Mouse (Mus musculus): ENCODE data around the gene Tub.

The Tub gene

GRCm38 (mm10) chr7:109031331-109031730 is 81.2 kb downstream of the Tub start:
- no peak for DNase-seq

GRCm38 (mm10) chr7:109032054-109032453 is 81.9 kb downstream of the Tub start:
- DNase-seq: no peak

GRCm38 (mm10) chr7:109038121-109038735 is 88.1 kb downstream of the Tub start:
- DNase-seq: no peak

- DNase-seq: no peak
These were observed 88.8 kb downstream of the Tub start for GRCm38 (mm10) chr7:109038987-109039386.

GRCm38 (mm10) chr7:109039445-109039844 is 89.3 kb downstream of the Tub start:
- no peak for DNase-seq

GRCm38 (mm10) chr7:109045876-109046275 is 95.7 kb downstream of the Tub start:
- DNase-seq: no peak

GRCm38 (mm10) chr7:109050831-109051230 is 100.7 kb downstream of the Tub start:
- DNase-seq: no peak

GRCm38 (mm10) chr7:109059536-109059935 is 109.4 kb downstream of the Tub start:
- DNase-seq: no peak

GRCm38 (mm10) chr7:109069641-109070040 is 119.5 kb downstream of the Tub start:
- DNase-seq: no peak

GRCm38 (mm10) chr7:109072326-109072725 is 122.2 kb downstream of the Tub start:
- no peak for DNase-seq

- DNase-seq: peak; percentile 8 to 65
These were observed 132.4 kb downstream of the Tub start for GRCm38 (mm10) chr7:109082269-109083112.

- DNase-seq: peak; percentile 0 to 24
These were observed 133.1 kb downstream of the Tub start, which contains the start of gene Ric3 for GRCm38 (mm10) chr7:109083113-109083812. Gene Ric3 (minus strand): TSS chr7:109083331.

GRCm38 (mm10) chr7:109083813-109084184 is 133.7 kb downstream of the Tub start:
- no peak for DNase-seq

All from kidney, postnatal 36 days (tissue).